Mouse (Mus musculus) neural tube, embryonic 14.5 days (tissue): Measurements from ENCODE around the gene Gm49510. TPM values are rescaled to one million over a fixed set of nuclear protein-coding genes. Genes with fewer than 3 reads are reported as not detected.

Source experiments
- ATAC-seq: fragments of 200-750 bp; cut with Nextera tagmentation; 2 replicates; pipeline ENCODE4 v1.8.0; 2017; ENCODE audit warnings: low read depth, mild to moderate bottlenecking, moderate TSS enrichment, moderate library complexity
- H3K27ac ChIP-seq: fragments of 300-500 bp; sonication (generic); 2 replicates; pipeline ENCODE4 v1.5.1; 2014; ENCODE audit warnings: low read depth, mild to moderate bottlenecking, control low read depth, low read length, moderate library complexity, mixed read lengths
- H3K27me3 ChIP-seq: fragments of 300-500 bp; sonication (generic); 2 replicates; pipeline ENCODE4 v1.6.1; 2014; ENCODE audit warnings: low read length; ENCODE audit not compliant: control insufficient read depth, insufficient read depth
- H3K36me3 ChIP-seq: fragments of 300-500 bp; sonication (generic); 2 replicates; pipeline ENCODE4 v1.6.1; 2014; ENCODE audit warnings: low read length, mixed read lengths; ENCODE audit not compliant: control insufficient read depth, insufficient read depth
- H3K4me1 ChIP-seq: fragments of 300-500 bp; sonication (generic); 2 replicates; pipeline ENCODE4 v1.6.1; 2014; ENCODE audit warnings: low read length; ENCODE audit not compliant: control insufficient read depth, insufficient read depth
- H3K4me2 ChIP-seq: fragments of 300-500 bp; sonication (generic); 2 replicates; pipeline ENCODE4 v1.6.1; 2014; ENCODE audit warnings: mild to moderate bottlenecking, low read depth, low read length, control low read depth
- H3K4me3 ChIP-seq: fragments of 300-500 bp; sonication (generic); 2 replicates; pipeline ENCODE4 v1.5.1; 2014; ENCODE audit warnings: low read depth, low read length, control low read depth, mixed read lengths
- H3K9ac ChIP-seq: fragments of 300-500 bp; sonication (generic); replicated peaks from 2 replicates; pipeline ENCODE4 v1.6.1; 2014; ENCODE audit warnings: low read depth, mild to moderate bottlenecking, control low read depth, low read length, mixed read lengths
- H3K9me3 ChIP-seq: fragments of 300-500 bp; sonication (generic); 2 replicates; pipeline ENCODE4 v1.6.1; 2016; ENCODE audit warnings: low read length; ENCODE audit not compliant: control insufficient read depth
- WGBS: fragments of 180-500 bp; shearing (Covaris S2); extraction: QIAGEN DNeasy Blood & Tissue Kit; methylation state at CpG from one replicate; pipeline ENCODE4 v1.1.7; 2014; 5-methylcytosine and 5-hydroxymethylcytosine counted together
- microRNA-seq: library from miRNA; unstranded; fragments of <30 nt; microRNA quantifications from one replicate; pipeline ENCODE4, GENCODE M21; 2016
- polyA plus RNA-seq: library from polyadenylated mRNA; unstranded; fragments of >200 nt; fragmentation: Nextera tagmentation; extraction: Ambion mirVana; gene quantifications from 2 replicates; pipeline ENCODE4 v1.2.1, GENCODE M21; 2014

Gm49510 gene
- polyA plus RNA-seq, 1 experiment from 2014 or later: 0.21 TPM

- 90% methylated on average over 11 of the region's 11 CpGs for WGBS
- no peaks in the 10 kb centered on the region for H3K9me3 ChIP-seq
- no peak overlapping the region for H3K4me3 ChIP-seq
- H3K27ac ChIP-seq: no peak overlapping the region
- no peak for ATAC-seq
- H3K27me3 ChIP-seq: no peaks in the 10 kb centered on the region
- H3K9ac ChIP-seq: no peak overlapping the region
- H3K36me3 ChIP-seq: peaks cover 21% of the 10 kb centered on the region
- H3K4me2 ChIP-seq: no peak overlapping the region
- no peaks in the 10 kb centered on the region for H3K4me1 ChIP-seq
These were observed 60.1 kb downstream of the Gm49510 start for GRCm38 (mm10) chr15:78959537-78959936.

- no peaks in the 10 kb centered on the region for H3K4me1 ChIP-seq
- peaks cover 21% of the 10 kb centered on the region for H3K36me3 ChIP-seq
- H3K4me3 ChIP-seq: no peak overlapping the region
- no peak overlapping the region for H3K27ac ChIP-seq
- H3K9ac ChIP-seq: no peak overlapping the region
- no peaks in the 10 kb centered on the region for H3K27me3 ChIP-seq
- H3K4me2 ChIP-seq: no peak overlapping the region
- ATAC-seq: no peak
- 82% methylated on average over 4 of the region's 4 CpGs for WGBS
- no peaks in the 10 kb centered on the region for H3K9me3 ChIP-seq
These were observed 60.6 kb downstream of the Gm49510 start for GRCm38 (mm10) chr15:78960088-78960487.

DNA sequence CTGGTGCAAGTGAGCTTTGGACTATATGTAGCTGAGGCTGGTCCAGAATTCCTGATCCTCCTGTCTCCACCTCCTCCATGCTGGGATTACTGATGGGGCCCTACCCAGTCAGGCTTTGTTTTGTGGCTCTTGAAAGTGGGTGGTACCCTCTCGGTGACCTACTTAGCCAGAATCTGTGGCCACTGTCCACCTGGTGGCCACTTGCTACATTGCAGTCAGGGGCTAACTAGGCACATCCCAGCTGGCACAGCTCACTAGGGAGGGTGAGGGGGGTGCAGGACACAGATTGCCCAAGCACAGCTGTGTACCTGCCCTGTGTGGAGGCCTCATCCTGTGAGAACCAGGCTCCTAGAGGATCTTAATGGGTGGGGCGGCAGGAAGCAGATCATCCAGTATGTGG lies 63.4 kb downstream of the Gm49510 start:
- no peak overlapping the region for H3K27ac ChIP-seq
- 24% methylated on average over 2 of the region's 2 CpGs for WGBS
- peaks cover 29% of the 10 kb centered on the region for H3K36me3 ChIP-seq
- H3K4me1 ChIP-seq: no peaks in the 10 kb centered on the region
- no peak overlapping the region for H3K9ac ChIP-seq
- H3K9me3 ChIP-seq: no peaks in the 10 kb centered on the region
- no peaks in the 10 kb centered on the region for H3K27me3 ChIP-seq
- H3K4me2 ChIP-seq: no peak overlapping the region
- H3K4me3 ChIP-seq: no peak overlapping the region
- no peak for ATAC-seq

Small RNA genes within 50 kb of the gene (microRNA-seq; reads per million reads assigned to microRNA genes)
- not detected for gene Mir6955

Other genes starting within 250 kb of the Gm49510 start
- gene Elfn2, start 180.9 kb upstream of the Gm49510 start, polyA plus RNA-seq: 4.1 and 6.8 TPM in 2 replicates
- gene Mfng, start 126.2 kb upstream of the Gm49510 start, polyA plus RNA-seq: 6.9 and 10.2 TPM in 2 replicates
- gene Card10, start 96.6 kb upstream of the Gm49510 start, polyA plus RNA-seq: 1.8 and 2.2 TPM in 2 replicates
- 4.6 and 7.7 TPM in 2 replicates for gene Cdc42ep1, start 57.0 kb upstream of the Gm49510 start, polyA plus RNA-seq
- gene Lgals2, start 44.1 kb upstream of the Gm49510 start, polyA plus RNA-seq: not detected in 2 replicates
- gene Gga1, start 22.5 kb upstream of the Gm49510 start, polyA plus RNA-seq: 31.7 and 37.1 TPM in 2 replicates
- gene Sh3bp1, start 101 bp downstream of the Gm49510 start, polyA plus RNA-seq: 3.4 and 4.1 TPM in 2 replicates
- 74.9 and 84.7 TPM in 2 replicates for gene Pdxp, start 14.3 kb downstream of the Gm49510 start, polyA plus RNA-seq
- 50.7 and 166 TPM in 2 replicates for gene Lgals1, start 27.1 kb downstream of the Gm49510 start, polyA plus RNA-seq
- 58.4 and 66.0 TPM in 2 replicates for gene Nol12, start 35.3 kb downstream of the Gm49510 start, polyA plus RNA-seq
- 33.9 and 35.4 TPM in 2 replicates for gene Triobp, start 48.1 kb downstream of the Gm49510 start, polyA plus RNA-seq
- 45.6 and 126 TPM in 2 replicates for gene H1f0, start 128.8 kb downstream of the Gm49510 start, polyA plus RNA-seq
- gene Galr3, start 142.2 kb downstream of the Gm49510 start, polyA plus RNA-seq: not detected in 2 replicates
- 45.9 and 46.2 TPM in 2 replicates for gene Ankrd54, start 163.2 kb downstream of the Gm49510 start, polyA plus RNA-seq
- 169 and 183 TPM in 2 replicates for gene Eif3l, start 175.5 kb downstream of the Gm49510 start, polyA plus RNA-seq
- gene Micall1, start 209.2 kb downstream of the Gm49510 start, polyA plus RNA-seq: 12.6 and 13.1 TPM in 2 replicates
- 276 and 304 TPM in 2 replicates for gene Polr2f, start 241.3 kb downstream of the Gm49510 start, polyA plus RNA-seq
- 13.3 and 18.0 TPM in 2 replicates for gene 1700088E04Rik, start 241.6 kb downstream of the Gm49510 start, polyA plus RNA-seq